Mouse (Mus musculus): ENCODE measurements around the gene Arrb1. TPM values are rescaled to one million over a fixed set of nuclear protein-coding genes. Genes with fewer than 3 reads are reported as not detected.
A peak's percentile ranks its signal among the peaks of the same experiment; 100 is the strongest.
"Not testable (repeated sequence)": the region's sequence is repeated elsewhere in the genome, so short reads cannot be mapped to it uniquely, and the experiment has no call there.

Arrb1 gene
- total RNA-seq (2021): 10 to 100 TPM; 30.7 to 32.6 TPM
- long read RNA-seq, experiment 1, partial matches to known transcripts: 0 of 7 reads
- long read RNA-seq, experiment 1, other reads (novel, unspliced or antisense): 7 of 7 reads
- long read RNA-seq, experiment 2, partial matches to known transcripts: 1 of 15 reads
- long read RNA-seq, experiment 2, other reads (novel, unspliced or antisense): 13 of 15 reads

- peak; percentile 77 to 82 for DNase-seq (ENCODE audit: low spot score in 2 of 2)
These were observed at the start of gene Arrb1 for GRCm38 (mm10) chr7:99534901-99535735. Arrb1 (plus strand) TSS chr7:99535466.

DNA sequence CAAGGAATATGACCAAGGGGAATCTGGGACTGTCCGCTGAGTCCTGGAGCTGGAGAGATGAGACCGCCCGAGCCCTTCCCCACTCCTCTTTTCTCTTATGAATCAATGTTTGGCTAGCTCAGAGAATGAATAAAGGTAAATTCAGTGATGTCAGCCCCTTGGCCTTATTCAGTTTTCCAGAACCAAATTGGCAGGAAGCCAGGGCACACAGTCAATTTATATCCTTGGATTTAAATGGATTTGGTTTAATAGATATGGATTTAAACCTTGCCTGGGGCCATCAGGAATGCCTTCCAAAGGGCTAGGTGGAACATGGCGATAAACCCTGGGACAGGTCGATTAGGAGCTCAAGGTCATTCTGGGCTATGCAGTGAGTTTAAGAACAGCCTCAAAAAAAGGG is 45.6 kb upstream of the Arrb1 start:
- DNase-seq (ENCODE audit: low spot score in 2 of 2): no peak

GRCm38 (mm10) chr7:99499128-99499527 is 36.1 kb upstream of the Arrb1 start:
- DNase-seq (ENCODE audit: low spot score in 2 of 2): no peak

GRCm38 (mm10) chr7:99500201-99500600 is 35.1 kb upstream of the Arrb1 start:
- peak; percentile 72 to 83 for DNase-seq (ENCODE audit: low spot score in 2 of 2)

- no peak for DNase-seq (ENCODE audit: low spot score in 2 of 2)
These were observed 34.6 kb upstream of the Arrb1 start for GRCm38 (mm10) chr7:99500655-99501054.

DNA sequence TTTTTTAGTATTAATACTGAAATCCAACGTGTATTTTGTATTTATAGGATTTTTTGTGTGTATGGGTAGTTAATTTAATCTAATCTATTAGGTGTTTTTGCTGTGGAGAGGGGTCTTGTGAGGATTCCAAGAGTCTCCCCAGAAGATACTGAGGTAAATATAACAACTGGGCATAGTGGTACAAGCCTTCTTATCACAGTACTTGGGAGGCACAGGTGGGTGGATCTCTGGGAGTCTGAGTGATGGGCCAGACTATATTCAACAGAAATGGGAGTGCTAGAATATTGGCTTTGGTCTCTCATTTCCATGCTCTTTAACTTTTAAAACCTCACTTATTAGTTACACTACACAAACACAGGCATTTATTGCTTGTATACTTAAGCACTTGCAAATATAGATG is 34.1 kb upstream of the Arrb1 start:
- DNase-seq (ENCODE audit: low spot score in 2 of 2): no peak

DNA sequence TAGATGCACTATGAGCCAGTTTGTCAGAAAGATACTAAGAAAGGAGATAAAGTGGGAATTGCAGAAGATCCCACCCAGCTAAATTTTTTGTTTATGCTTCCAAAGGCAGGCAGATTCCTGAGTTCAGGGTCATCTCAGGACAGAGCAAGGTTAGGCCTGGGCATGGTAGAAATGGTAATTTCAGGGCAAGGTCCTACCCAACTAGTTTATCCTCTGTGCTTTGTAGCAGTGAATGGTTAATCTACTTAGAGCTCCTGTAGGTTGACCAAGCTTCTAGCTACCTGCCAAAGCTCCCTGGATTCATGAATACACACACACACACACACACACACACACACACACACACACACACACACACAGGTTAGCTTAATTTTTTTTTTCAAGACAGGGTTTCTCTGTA is 30.7 kb upstream of the Arrb1 start:
- no peak for DNase-seq (ENCODE audit: low spot score in 2 of 2)

- not testable (repeated sequence) for DNase-seq (ENCODE audit: low spot score in 2 of 2)
These were observed 27.1 kb upstream of the Arrb1 start for GRCm38 (mm10) chr7:99508187-99508586.

- peak; percentile 34 to 68 for DNase-seq (ENCODE audit: low spot score in 2 of 2)
These were observed 25.2 kb upstream of the Arrb1 start for GRCm38 (mm10) chr7:99510087-99510501.

GRCm38 (mm10) chr7:99516092-99516813 is 19.0 kb upstream of the Arrb1 start:
- no peak for DNase-seq (ENCODE audit: low spot score in 2 of 2)

DNA sequence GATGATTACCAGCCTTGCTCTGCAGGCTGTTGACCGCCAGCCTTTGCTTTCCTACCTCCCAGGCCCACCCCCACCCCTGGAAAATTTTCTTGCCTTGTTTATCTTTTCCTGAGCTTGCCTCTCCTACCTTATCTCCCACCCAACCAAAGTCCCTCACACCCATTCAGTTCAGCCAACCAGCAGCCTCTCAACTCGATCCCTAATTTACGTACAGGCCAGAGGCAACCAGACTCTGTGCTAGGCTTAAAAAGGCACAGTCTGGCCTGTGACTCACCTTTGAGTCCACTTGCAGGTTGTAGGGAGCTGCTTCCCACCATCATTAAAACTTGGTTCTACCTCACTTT is 18.5 kb upstream of the Arrb1 start:
- DNase-seq (ENCODE audit: low spot score in 2 of 2): no peak

DNA sequence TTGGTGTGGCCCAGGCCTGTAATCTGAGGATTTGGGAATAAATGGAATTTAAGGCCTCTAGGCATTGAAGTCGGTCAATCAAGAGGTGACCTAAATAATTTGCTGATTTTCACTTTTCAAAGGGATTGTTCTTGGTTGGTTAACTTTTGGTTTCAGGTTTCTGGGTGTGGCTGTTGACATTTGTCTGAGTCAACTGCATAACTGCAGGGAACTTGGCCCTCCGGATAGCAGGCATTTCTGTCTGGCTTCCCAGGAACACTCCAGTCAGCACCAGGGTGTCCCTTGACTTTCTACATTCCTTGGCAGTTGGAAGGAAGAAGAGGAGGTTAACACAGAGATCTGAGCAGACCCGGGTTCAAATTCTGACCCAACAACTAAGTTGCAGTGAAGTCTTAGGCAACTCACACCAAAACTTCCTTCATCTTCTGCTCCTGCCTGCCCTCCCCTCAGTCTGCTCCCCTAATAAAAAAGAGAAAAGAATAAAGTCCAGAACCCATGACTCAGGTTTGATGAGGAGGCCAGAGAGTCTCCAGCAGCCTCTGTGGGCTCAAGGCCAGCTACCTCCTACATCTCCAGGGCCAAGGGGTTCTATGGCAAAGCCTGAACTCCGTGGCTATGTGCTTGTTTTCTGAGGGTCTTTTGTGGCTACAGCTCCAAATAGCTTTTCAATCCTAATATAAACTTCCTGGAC is 16.2 kb upstream of the Arrb1 start:
- DNase-seq (ENCODE audit: low spot score in 2 of 2): no peak

DNA sequence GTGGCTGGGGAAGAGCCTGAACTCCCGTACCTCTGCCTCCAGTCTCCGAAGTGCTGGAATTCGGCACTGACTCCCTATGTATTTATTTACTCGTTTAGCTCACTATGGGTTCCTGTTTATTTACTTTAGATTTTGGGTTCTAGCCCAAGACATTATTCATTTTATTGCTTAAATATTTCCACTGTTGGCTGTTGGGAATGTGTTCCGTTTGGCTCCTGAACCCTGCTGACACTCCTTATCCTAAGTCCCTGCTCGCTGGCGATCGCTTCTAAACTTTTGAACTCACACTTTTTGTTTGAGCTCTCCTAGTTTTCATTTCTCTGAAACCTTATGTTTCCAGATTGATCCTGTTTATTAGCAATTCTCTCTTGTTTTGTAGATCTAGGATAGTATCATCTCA is 12.1 kb upstream of the Arrb1 start:
- no peak for DNase-seq (ENCODE audit: low spot score in 2 of 2)

DNA sequence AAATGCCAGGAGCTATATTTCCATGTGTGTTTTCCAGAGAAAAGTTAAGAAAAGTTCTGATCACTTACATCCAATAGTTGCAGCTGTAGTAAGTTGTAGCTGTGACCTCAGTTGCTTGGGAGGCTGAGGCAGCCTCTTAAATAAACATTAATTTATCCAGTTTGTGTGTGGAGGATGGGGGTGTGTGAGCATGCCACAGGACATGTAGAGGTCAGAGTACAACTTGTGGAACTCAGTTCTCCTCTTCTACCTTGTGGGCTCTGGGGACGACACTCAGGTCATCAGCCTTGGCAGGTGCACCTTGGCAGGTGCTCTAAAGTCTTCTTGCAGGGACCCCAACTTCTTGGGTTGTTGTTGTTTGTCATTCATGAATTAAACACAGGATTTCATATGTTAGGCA is 11.4 kb upstream of the Arrb1 start:
- DNase-seq (ENCODE audit: low spot score in 2 of 2): no peak

DNA sequence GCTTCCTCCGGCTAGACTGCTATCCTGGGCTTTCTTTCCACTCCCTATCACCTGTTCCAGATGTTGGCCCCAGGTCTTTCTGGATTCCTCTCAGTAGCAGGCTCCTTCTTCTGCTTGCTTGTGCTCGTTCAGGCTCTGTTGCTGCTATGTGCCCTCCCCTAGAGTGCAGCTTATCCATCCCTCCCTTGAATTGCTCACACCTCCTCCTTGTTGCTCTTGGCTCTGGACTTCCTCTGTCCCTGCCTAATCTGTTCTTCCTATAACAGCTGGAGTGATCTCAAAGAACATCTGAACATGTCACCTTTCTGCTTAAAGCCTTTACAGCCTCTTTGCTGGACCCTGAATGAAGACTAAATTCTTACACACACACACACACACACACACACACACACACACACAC is 6.7 kb upstream of the Arrb1 start:
- DNase-seq (ENCODE audit: low spot score in 2 of 2): no peak

- DNase-seq (ENCODE audit: low spot score in 2 of 2): no peak
These were observed 5.9 kb upstream of the Arrb1 start for GRCm38 (mm10) chr7:99529410-99529809.

DNA sequence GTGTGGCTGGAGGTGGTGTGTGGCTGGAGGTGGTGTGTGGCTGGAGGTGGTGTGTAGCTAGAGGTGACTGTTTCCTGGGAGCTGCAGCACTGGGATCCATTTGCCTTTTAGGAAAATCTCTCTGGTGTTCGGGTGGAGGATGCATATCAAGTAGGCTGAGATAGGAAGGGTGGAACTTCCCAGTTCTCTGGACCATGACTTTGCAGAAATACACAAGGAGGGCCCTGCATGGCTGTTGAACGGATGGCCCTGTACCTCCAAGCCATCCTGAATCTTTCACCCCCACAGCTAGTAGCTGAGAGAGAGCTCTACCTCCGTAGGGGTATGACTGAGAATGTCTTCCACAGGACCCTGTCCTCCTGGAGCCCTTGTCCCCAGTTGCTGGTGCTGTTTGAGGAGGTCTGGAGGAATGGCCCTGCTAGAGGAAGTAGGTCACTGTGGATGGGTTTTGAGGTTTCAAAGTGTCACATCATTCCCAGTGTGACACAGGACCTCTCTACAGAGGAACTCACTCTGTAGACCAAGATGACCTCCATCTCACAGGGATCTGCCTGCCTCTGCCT is 3.8 kb upstream of the Arrb1 start:
- no peak for DNase-seq (ENCODE audit: low spot score in 2 of 2)

- no peak for DNase-seq (ENCODE audit: low spot score in 2 of 2)
These were observed 2.7 kb upstream of the Arrb1 start for GRCm38 (mm10) chr7:99532526-99532925.

DNA sequence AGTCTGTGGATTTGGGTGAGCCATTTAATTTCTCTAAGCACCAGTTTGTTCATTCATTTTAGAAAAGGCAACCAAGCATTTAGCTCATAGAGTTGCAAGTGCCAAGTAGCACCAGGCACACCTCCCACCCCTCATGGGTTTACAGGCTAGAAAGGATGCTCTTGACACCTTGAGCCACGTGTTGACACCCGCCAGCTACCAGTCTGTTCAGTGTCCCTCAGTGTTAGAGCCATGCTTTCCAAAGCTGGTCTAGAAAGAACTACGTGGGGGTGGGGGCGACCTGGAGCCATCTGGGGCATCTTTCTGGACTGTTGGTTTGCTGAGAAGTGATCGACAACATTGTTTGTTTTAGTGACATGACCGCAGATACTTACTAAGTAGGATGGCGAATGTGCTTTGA is 1.7 kb upstream of the Arrb1 start:
- no peak for DNase-seq (ENCODE audit: low spot score in 2 of 2)

DNA sequence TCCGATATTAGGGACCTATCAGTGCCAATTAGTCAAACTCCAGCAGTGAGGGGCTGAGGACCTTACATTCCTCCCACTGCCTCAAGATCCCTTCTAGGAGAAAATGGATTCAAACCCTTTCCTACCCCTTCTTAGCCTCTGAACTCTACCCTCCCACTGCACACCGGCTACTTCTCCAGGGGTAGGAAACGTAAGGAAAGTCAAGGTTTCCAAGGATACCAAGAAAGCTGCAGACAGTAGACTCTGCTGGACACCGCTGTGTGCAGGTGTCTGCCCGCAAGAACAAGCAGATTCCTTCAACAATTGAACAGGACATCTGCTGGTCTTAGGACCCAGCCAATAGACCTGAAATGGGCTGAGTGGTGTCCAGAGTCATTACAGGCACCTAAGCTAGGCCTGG is 765 bp upstream of the Arrb1 start:
- no peak for DNase-seq (ENCODE audit: low spot score in 2 of 2)

- DNase-seq (ENCODE audit: low spot score in 2 of 2): no peak
These were observed 655 bp downstream of the Arrb1 start for GRCm38 (mm10) chr7:99535741-99536501.

Data from gastrocnemius, postnatal 4 days (tissue).